Mouse (Mus musculus): ENCODE results near the gene Olfr205.
"Not testable (repeated sequence)": the region's sequence is repeated elsewhere in the genome, so short reads cannot be mapped to it uniquely, and the experiment has no call there.

Gene Olfr205

GRCm38 (mm10) chr16:59331038-59331437 is at the start of gene Olfr205:
Gene Olfr205 (minus strand): TSS chr16:59331138.
- no peak for DNase-seq

- no peak for DNase-seq
These were observed 33.0 kb upstream of the Olfr205 start, which contains the start of gene Olfr209 for GRCm38 (mm10) chr16:59363893-59364292. Gene Olfr209 (minus strand): TSS chr16:59363993.

GRCm38 (mm10) chr16:59349146-59349545 is 18.2 kb upstream of the Olfr205 start, which contains the start of gene Olfr206:
Gene Olfr206 (minus strand): TSS chr16:59349246.
- no peak for DNase-seq

GRCm38 (mm10) chr16:59323262-59323661 is 7.7 kb downstream of the Olfr205 start:
- not testable (repeated sequence) for DNase-seq

GRCm38 (mm10) chr16:59318148-59318547 is 12.8 kb downstream of the Olfr205 start, which contains the start of gene Olfr204:
Gene Olfr204 (minus strand): TSS chr16:59318248.
- no peak for DNase-seq

GRCm38 (mm10) chr16:59298581-59298980 is 32.4 kb downstream of the Olfr205 start, which contains the start of gene Olfr203:
Gene Olfr203 (plus strand): TSS chr16:59298881.
- DNase-seq: no peak

GRCm38 (mm10) chr16:59287576-59287975 is 43.4 kb downstream of the Olfr205 start:
- not testable (repeated sequence) for DNase-seq

GRCm38 (mm10) chr16:59286693-59287092 is 44.2 kb downstream of the Olfr205 start, which contains the start of gene Olfr202:
Gene Olfr202 (minus strand): TSS chr16:59286793.
- no peak for DNase-seq

- no peak for DNase-seq
These were observed 47.5 kb downstream of the Olfr205 start for GRCm38 (mm10) chr16:59283476-59283875.

GRCm38 (mm10) chr16:59280542-59280941 is 50.4 kb downstream of the Olfr205 start:
- no peak for DNase-seq
